Mouse (Mus musculus) kidney, embryonic 15.5 days (tissue): ENCODE data around the gene Olfr709-ps1. TPM values are rescaled to one million over a fixed set of nuclear protein-coding genes. Genes with fewer than 3 reads are reported as not detected.
"Not testable (repeated sequence)": the region's sequence is repeated elsewhere in the genome, so short reads cannot be mapped to it uniquely, and the experiment has no call there.

Experiments
- ATAC-seq: fragments of 200-750 bp; cut with Nextera tagmentation; replicated peaks from 2 replicates; pipeline ENCODE4 v1.8.0; 2017; ENCODE audit warnings: moderate TSS enrichment; ENCODE audit not compliant: low FRiP score
- H3K27ac ChIP-seq: fragments of 300-500 bp; sonication (generic); 2 replicates; pipeline ENCODE4 v1.5.1; 2015; ENCODE audit warnings: mild to moderate bottlenecking, inconsistent platforms
- H3K27me3 ChIP-seq: fragments of 300-500 bp; sonication (generic); 2 replicates; pipeline ENCODE4 v1.6.1; 2015; ENCODE audit warnings: inconsistent platforms
- H3K36me3 ChIP-seq: fragments of 300-500 bp; sonication (generic); 2 replicates; pipeline ENCODE4 v1.6.1; 2015; ENCODE audit warnings: inconsistent platforms
- H3K4me1 ChIP-seq: fragments of 300-500 bp; sonication (generic); 2 replicates; pipeline ENCODE4 v1.6.1; 2015; ENCODE audit warnings: inconsistent platforms
- H3K4me2 ChIP-seq: fragments of 300-500 bp; sonication (generic); 2 replicates; pipeline ENCODE4 v1.6.1; 2015; ENCODE audit warnings: moderate library complexity, mild to moderate bottlenecking, inconsistent platforms
- H3K4me3 ChIP-seq: fragments of 300-500 bp; sonication (generic); replicated peaks from 2 replicates; pipeline ENCODE4 v1.5.1; 2015; ENCODE audit warnings: mild to moderate bottlenecking, inconsistent platforms
- H3K9ac ChIP-seq: fragments of 300-500 bp; sonication (generic); 2 replicates; pipeline ENCODE4 v1.6.1; 2015; ENCODE audit warnings: mild to moderate bottlenecking, inconsistent platforms
- H3K9me3 ChIP-seq: fragments of 300-500 bp; sonication (generic); replicated peaks from 2 replicates; pipeline ENCODE4 v1.6.1; 2016; ENCODE audit warnings: inconsistent platforms
- WGBS: fragments of 180-500 bp; shearing (Covaris S2); methylation state at CpG from one replicate; pipeline ENCODE4 v1.1.7; 2015; ENCODE audit warnings: mixed read lengths; 5-methylcytosine and 5-hydroxymethylcytosine counted together
- polyA plus RNA-seq: library from polyadenylated mRNA; unstranded; fragments of >200 nt; fragmentation: Nextera tagmentation; extraction: Ambion mirVana; gene quantifications from 2 replicates; pipeline ENCODE4 v1.2.1, GENCODE M21; 2015

Olfr709-ps1 gene
- not detected in 2 replicates for polyA plus RNA-seq

DNA sequence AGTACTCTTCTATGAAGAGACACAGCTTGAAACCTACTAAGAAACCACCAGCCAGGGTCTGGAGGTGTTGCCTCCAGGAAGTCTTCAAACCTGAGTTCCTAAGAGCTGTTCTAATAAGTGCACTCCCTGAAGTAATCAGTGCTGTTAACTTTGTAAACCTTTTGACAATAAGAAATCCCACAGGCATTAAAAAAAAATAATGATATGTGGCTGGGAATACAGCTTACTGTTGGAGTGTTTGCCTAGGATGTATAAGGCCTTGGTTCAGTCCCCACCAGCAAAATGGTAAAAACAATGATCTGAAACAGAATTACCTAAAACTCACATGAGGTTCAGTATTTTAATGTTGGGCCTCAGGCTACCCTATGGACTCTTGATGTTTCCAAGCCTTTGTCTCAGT, at the start of gene Olfr709-ps1:
Gene Olfr709-ps1, minus strand, starts transcription at position 101 of the 400 bp plus-strand sequence.
- Histone ChIP-seq H3K9ac (no peak within 1 kb of the TSS), H3K4me3 (no peak within 1 kb of the TSS), H3K4me2 (no peak within 1 kb of the TSS), H3K27ac (no peak within 1 kb of the TSS), H3K4me1 (no peaks in the 10 kb centered on the region), H3K36me3 (no peaks in the 10 kb centered on the region), H3K27me3 (no peaks in the 10 kb centered on the region), H3K9me3 (no peaks in the 10 kb centered on the region)
- ATAC-seq = no peak

- H3K4me1 ChIP-seq = no peaks in the 10 kb centered on the region
- no peaks in the 10 kb centered on the region for H3K36me3 ChIP-seq
- 64% methylated on average over 1 of the region's 1 CpGs for WGBS
- no peak within 1 kb of the TSS for H3K4me3 ChIP-seq
- H3K9me3 ChIP-seq = no peaks in the 10 kb centered on the region
- H3K27me3 ChIP-seq = no peaks in the 10 kb centered on the region
- ATAC-seq = no peak
- H3K4me2 ChIP-seq = no peak within 1 kb of the TSS
- H3K27ac ChIP-seq = no peak within 1 kb of the TSS
- no peak within 1 kb of the TSS for H3K9ac ChIP-seq
These were observed 43.3 kb upstream of the Olfr709-ps1 start, which contains the start of gene Olfr711 for GRCm38 (mm10) chr7:106975353-106975752. Gene Olfr711, minus strand, starts transcription at chr7:106975453.

- not testable (repeated sequence) for ATAC-seq, H3K4me3 ChIP-seq, H3K36me3 ChIP-seq, H3K4me2 ChIP-seq, H3K27me3 ChIP-seq, H3K4me1 ChIP-seq, H3K27ac ChIP-seq, H3K9me3 ChIP-seq, H3K9ac ChIP-seq
These were observed 35.5 kb upstream of the Olfr709-ps1 start for GRCm38 (mm10) chr7:106967503-106967902.

GRCm38 (mm10) chr7:106963837-106964236, 31.8 kb upstream of the Olfr709-ps1 start, which contains the start of gene Olfr6:
Gene Olfr6, minus strand, starts transcription at chr7:106963937.
- Histone ChIP-seq H3K36me3 (no peaks in the 10 kb centered on the region), H3K4me3 (no peak within 1 kb of the TSS), H3K27ac (no peak within 1 kb of the TSS), H3K9ac (no peak within 1 kb of the TSS), H3K4me1 (no peaks in the 10 kb centered on the region), H3K27me3 (no peaks in the 10 kb centered on the region), H3K4me2 (no peak within 1 kb of the TSS), H3K9me3 (no peaks in the 10 kb centered on the region)
- ATAC-seq = no peak
- 83% methylated on average over 1 of the region's 1 CpGs for WGBS

DNA sequence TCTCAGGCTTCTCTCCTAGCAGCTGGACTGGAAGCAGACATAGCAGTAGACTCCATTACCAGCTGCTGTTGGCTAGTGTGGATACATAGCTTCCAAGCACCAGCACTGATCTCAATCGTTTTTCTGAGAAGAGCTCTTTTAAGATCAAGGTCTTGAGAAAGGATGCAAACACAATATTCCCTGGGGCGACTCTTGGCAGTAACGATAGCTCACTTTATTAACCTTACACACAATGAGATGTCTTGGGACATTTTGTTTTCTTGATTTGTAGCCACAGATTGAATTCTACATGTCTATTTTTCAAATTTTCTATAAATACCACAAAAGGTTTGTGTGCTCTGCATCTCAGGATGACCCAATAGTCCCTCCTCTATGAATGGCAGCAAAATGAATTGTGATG, 16.2 kb upstream of the Olfr709-ps1 start, which contains the start of gene Olfr710:
Gene Olfr710, minus strand, starts transcription at position 101 of the 400 bp plus-strand sequence.
- Histone ChIP-seq H3K4me1 (no peaks in the 10 kb centered on the region), H3K4me3 (no peak within 1 kb of the TSS), H3K36me3 (no peaks in the 10 kb centered on the region), H3K9me3 (no peaks in the 10 kb centered on the region), H3K9ac (no peak within 1 kb of the TSS), H3K4me2 (no peak within 1 kb of the TSS), H3K27ac (no peak within 1 kb of the TSS), H3K27me3 (no peaks in the 10 kb centered on the region)
- ATAC-seq = no peak
- 84% methylated on average over 3 of the region's 3 CpGs for WGBS

DNA sequence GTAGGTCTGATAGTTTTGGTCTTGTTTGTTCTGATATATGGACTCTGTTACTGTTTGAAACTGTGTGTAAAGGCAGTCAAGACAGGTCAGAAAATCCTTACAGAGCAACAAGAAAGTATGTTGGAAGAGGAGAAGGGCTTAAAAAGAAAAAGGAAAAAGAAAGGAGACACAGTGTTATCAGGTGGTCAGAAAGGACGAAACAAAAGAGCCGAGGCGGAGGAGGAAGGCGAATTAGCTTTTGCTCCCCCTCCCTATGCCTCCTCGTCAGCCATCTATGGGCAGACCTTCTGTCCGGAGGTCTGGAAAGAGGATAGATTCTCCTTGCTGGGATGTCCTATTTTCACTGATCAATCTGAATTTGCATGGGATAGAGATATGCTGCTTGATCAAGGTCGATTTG, 11.1 kb downstream of the Olfr709-ps1 start:
- H3K4me3 ChIP-seq, ATAC-seq, H3K27me3 ChIP-seq, H3K36me3 ChIP-seq, H3K4me2 ChIP-seq, H3K27ac ChIP-seq, H3K9me3 ChIP-seq, H3K9ac ChIP-seq, H3K4me1 ChIP-seq: not testable (repeated sequence)
- WGBS = 91% methylated on average over 7 of the region's 7 CpGs

- Histone ChIP-seq H3K4me3 (no peak within 1 kb of the TSS), H3K9me3 (no peaks in the 10 kb centered on the region), H3K4me1 (no peaks in the 10 kb centered on the region), H3K9ac (no peak within 1 kb of the TSS), H3K36me3 (no peaks in the 10 kb centered on the region), H3K27me3 (no peaks in the 10 kb centered on the region), H3K4me2 (no peak within 1 kb of the TSS), H3K27ac (no peak within 1 kb of the TSS)
- no peak for ATAC-seq
- 67% methylated on average over 2 of the region's 2 CpGs for WGBS
These were observed 24.3 kb downstream of the Olfr709-ps1 start, which contains the start of gene Olfr1532-ps1 for GRCm38 (mm10) chr7:106907676-106908075. Gene Olfr1532-ps1, plus strand, starts transcription at chr7:106908001.

GRCm38 (mm10) chr7:106901141-106901540, 30.9 kb downstream of the Olfr709-ps1 start, which contains the start of gene Olfr707:
Gene Olfr707, minus strand, starts transcription at chr7:106901241.
- not testable (repeated sequence) for H3K27ac ChIP-seq, H3K9ac ChIP-seq, ATAC-seq, H3K4me1 ChIP-seq, H3K9me3 ChIP-seq, H3K27me3 ChIP-seq, H3K4me2 ChIP-seq, H3K36me3 ChIP-seq, H3K4me3 ChIP-seq
- 87% methylated on average over 3 of the region's 3 CpGs for WGBS

- ATAC-seq = no peak
- H3K4me2 ChIP-seq = no peak within 1 kb of the TSS
- no peak within 1 kb of the TSS for H3K27ac ChIP-seq
- H3K9ac ChIP-seq = no peak within 1 kb of the TSS
- WGBS = 85% methylated on average over 2 of the region's 2 CpGs
- no peaks in the 10 kb centered on the region for H3K9me3 ChIP-seq
- H3K4me1 ChIP-seq = no peaks in the 10 kb centered on the region
- no peaks in the 10 kb centered on the region for H3K27me3 ChIP-seq
- no peak within 1 kb of the TSS for H3K4me3 ChIP-seq
- no peaks in the 10 kb centered on the region for H3K36me3 ChIP-seq
These were observed 44.0 kb downstream of the Olfr709-ps1 start, which contains the start of gene Olfr706 for GRCm38 (mm10) chr7:106888062-106888461. Gene Olfr706, minus strand, starts transcription at chr7:106888162.

DNA sequence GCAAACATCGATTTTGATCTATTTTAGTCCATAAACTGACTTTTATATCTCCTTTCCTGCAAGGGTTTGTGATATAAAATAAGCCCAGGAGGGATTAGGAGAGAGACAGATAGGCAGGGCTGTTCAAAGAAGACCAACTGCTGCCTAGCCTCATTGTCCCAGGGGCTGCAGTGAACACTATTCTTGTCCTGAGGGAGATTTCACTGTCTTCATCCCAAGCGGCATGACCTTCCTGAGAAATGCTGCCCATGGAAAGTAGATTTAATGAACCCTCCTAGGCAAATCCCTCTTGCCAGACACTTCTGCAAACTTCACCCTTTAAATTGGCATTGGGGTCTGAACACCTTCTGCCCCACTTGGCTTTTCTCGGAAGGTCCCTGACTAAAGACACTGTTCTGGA, 55.2 kb downstream of the Olfr709-ps1 start, which contains the start of gene Olfr705:
Gene Olfr705, minus strand, starts transcription at position 101 of the 400 bp plus-strand sequence.
- Histone ChIP-seq H3K27me3 (no peaks in the 10 kb centered on the region), H3K9ac (no peak within 1 kb of the TSS), H3K36me3 (no peaks in the 10 kb centered on the region), H3K4me1 (no peaks in the 10 kb centered on the region), H3K4me2 (no peak within 1 kb of the TSS), H3K9me3 (no peaks in the 10 kb centered on the region), H3K4me3 (no peak within 1 kb of the TSS), H3K27ac (no peak within 1 kb of the TSS)
- WGBS = 78% methylated on average over 3 of the region's 3 CpGs
- ATAC-seq = no peak

Other genes with a start within 250 kb of the Olfr709-ps1 start
- not detected in 2 replicates for gene Olfr694, start 240.4 kb downstream of the Olfr709-ps1 start, polyA plus RNA-seq
- gene Olfr695, start 215.8 kb downstream of the Olfr709-ps1 start, polyA plus RNA-seq = not detected in 2 replicates
- gene Olfr697, start 189.8 kb downstream of the Olfr709-ps1 start, polyA plus RNA-seq = not detected in 2 replicates
- not detected in 2 replicates for gene Olfr698, start 176.8 kb downstream of the Olfr709-ps1 start, polyA plus RNA-seq
- gene Olfr699, start 139.0 kb downstream of the Olfr709-ps1 start, polyA plus RNA-seq = not detected in 2 replicates
- not detected in 2 replicates for gene Olfr700, start 123.4 kb downstream of the Olfr709-ps1 start, polyA plus RNA-seq
- not detected in 2 replicates for gene Olfr701, start 118.1 kb downstream of the Olfr709-ps1 start, polyA plus RNA-seq
- not detected in 2 replicates for gene Olfr702, start 98.3 kb downstream of the Olfr709-ps1 start, polyA plus RNA-seq
- not detected in 2 replicates for gene Olfr703, start 88.9 kb downstream of the Olfr709-ps1 start, polyA plus RNA-seq
- not detected in 2 replicates for gene Olfr704, start 69.0 kb downstream of the Olfr709-ps1 start, polyA plus RNA-seq
- gene Olfr705, start 55.3 kb downstream of the Olfr709-ps1 start, polyA plus RNA-seq = not detected in 2 replicates
- gene Olfr706, start 44.1 kb downstream of the Olfr709-ps1 start, polyA plus RNA-seq = not detected in 2 replicates
- not detected in 2 replicates for gene Olfr707, start 31.0 kb downstream of the Olfr709-ps1 start, polyA plus RNA-seq
- gene Olfr1532-ps1, start 24.2 kb downstream of the Olfr709-ps1 start, polyA plus RNA-seq = not detected in 2 replicates
- gene Olfr710, start 16.1 kb upstream of the Olfr709-ps1 start, polyA plus RNA-seq = not detected in 2 replicates
- gene Olfr6, start 31.7 kb upstream of the Olfr709-ps1 start, polyA plus RNA-seq = not detected in 2 replicates
- not detected in 2 replicates for gene Olfr711, start 43.2 kb upstream of the Olfr709-ps1 start, polyA plus RNA-seq
- gene Olfr2, start 73.9 kb upstream of the Olfr709-ps1 start, polyA plus RNA-seq = not detected in 2 replicates
- not detected in 2 replicates for gene Olfr713, start 99.0 kb upstream of the Olfr709-ps1 start, polyA plus RNA-seq
- not detected in 2 replicates for gene Olfr714, start 138.8 kb upstream of the Olfr709-ps1 start, polyA plus RNA-seq
- not detected in 2 replicates for gene Olfr17, start 161.0 kb upstream of the Olfr709-ps1 start, polyA plus RNA-seq
- not detected in 2 replicates for gene Olfr715b, start 178.2 kb upstream of the Olfr709-ps1 start, polyA plus RNA-seq
- gene Olfr715, start 198.9 kb upstream of the Olfr709-ps1 start, polyA plus RNA-seq = not detected in 2 replicates
- not detected in 2 replicates for gene Olfr716, start 206.1 kb upstream of the Olfr709-ps1 start, polyA plus RNA-seq
- not detected in 2 replicates for gene Nlrp14, start 234.8 kb upstream of the Olfr709-ps1 start, polyA plus RNA-seq